Mouse (Mus musculus) spleen, adult 18-20 months (tissue): Measurements from ENCODE around the gene Gm20388.
A peak's percentile ranks its signal among the peaks of the same experiment; 100 is the strongest.
"Not testable (repeated sequence)": the region's sequence is repeated elsewhere in the genome, so short reads cannot be mapped to it uniquely, and the experiment has no call there.

ENCODE experiments used
- DNase-seq, 2 experiments: peaks; one replicate each; pipeline ENCODE4 v3.0.0; 2022; ENCODE audit warnings: mixed read lengths in 2 of 2

The Gm20388 gene

DNA sequence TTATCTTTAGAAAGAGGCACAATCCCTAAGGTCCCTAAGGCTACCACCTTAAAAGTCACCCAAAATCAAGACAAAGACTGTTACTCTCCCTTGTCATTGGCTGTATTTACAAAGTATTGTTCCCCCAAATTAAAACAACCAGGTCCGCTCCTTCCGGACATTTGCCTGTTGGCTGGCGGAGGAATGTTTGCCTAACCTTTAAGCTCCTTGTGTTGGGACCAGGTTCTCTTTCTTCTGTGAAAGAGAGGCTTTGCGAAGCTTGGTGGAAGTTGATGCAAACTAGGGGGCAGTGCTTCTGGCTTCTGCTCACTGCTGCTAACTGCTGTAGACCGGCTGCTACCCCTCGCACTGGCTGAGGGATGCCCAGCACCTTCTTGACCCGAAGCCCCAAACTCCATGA lies 3898.0 kb downstream of the Gm20388 start:
- DNase-seq = no peak

- not testable (repeated sequence) for DNase-seq
Observed at GRCm38 (mm10) chr8:123809342-123809741, 3898.7 kb downstream of the Gm20388 start.

DNA sequence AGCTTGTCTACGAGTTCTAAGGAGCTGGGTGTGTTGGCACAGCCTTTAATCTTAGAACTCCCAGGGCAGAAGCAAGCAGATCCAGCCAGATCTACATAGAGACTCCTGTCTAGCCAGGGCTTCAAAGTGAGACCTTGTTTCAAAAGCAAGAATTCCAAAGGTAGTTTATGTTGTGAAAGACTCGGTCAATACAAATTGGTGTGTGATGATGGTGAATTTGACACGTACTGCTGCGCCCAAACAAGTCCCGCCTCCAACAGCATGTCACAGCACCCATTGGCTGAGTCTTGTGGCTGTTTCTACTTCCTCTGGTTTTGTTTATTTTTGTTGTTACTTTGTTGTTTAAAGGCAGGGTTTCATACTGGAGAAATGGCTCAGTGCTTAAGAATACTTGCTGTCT lies 3901.6 kb downstream of the Gm20388 start:
- DNase-seq = no peak

DNA sequence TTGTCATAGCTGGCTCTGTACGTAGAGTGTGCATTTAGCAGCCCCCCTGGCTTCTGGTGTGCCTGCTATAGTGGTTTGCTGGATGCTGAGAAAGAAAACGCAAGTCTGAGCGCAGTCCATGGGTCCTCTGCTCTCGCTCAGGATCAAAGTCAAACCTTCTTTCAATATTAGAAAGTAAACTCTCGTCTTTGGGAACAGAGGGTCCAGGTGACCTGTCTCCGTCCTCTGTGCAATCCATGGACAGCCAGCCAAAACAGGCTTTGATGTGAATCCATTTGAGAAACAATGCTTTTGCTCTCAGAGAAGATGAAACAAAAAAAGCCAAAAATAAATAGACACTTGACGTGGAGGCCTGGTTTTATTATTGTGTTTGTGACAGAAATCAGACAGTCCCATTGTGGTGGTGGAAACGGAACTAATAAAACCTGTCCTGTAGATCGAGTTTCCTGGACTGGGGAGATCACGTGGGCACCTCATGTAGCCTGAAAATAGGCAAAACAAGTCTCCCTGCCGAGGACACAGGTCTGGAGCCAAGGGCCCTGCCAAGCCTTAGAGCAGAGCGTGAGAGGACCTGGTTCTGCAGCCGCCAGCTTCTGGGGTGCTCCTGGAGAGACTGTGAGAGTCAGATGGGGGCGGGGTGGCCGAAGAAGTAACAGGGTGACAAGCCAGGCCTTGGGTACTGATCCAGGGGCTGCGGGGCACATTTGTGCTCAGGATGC lies 3902.7 kb downstream of the Gm20388 start:
- DNase-seq = no peak

- DNase-seq = no peak
Observed at GRCm38 (mm10) chr8:123813892-123814266, 3903.2 kb downstream of the Gm20388 start.

DNA sequence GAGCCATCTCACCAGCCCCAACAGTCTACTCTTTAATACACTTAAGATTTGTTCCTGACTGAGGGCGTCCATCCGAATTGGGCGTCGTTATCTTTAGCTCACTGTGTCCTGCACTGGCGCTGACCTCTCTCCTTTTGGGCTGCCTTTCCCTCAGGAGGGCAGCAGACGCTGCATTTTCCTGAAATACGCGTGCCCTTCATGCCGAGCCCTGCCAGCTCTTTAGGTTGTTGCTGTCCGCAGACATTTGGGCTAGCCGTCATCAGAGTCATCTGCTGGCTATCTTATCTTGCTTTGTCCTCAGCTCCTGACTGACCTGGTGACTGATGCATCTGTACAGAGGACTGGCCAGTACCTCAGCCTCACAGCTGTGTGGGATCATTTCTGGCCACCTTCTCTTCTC lies 3904.7 kb downstream of the Gm20388 start:
- no peak for DNase-seq

- DNase-seq = no peak
Observed at GRCm38 (mm10) chr8:123816939-123817338, 3906.3 kb downstream of the Gm20388 start.

- no peak for DNase-seq
Observed at GRCm38 (mm10) chr8:123817747-123818146, 3907.1 kb downstream of the Gm20388 start.

DNA sequence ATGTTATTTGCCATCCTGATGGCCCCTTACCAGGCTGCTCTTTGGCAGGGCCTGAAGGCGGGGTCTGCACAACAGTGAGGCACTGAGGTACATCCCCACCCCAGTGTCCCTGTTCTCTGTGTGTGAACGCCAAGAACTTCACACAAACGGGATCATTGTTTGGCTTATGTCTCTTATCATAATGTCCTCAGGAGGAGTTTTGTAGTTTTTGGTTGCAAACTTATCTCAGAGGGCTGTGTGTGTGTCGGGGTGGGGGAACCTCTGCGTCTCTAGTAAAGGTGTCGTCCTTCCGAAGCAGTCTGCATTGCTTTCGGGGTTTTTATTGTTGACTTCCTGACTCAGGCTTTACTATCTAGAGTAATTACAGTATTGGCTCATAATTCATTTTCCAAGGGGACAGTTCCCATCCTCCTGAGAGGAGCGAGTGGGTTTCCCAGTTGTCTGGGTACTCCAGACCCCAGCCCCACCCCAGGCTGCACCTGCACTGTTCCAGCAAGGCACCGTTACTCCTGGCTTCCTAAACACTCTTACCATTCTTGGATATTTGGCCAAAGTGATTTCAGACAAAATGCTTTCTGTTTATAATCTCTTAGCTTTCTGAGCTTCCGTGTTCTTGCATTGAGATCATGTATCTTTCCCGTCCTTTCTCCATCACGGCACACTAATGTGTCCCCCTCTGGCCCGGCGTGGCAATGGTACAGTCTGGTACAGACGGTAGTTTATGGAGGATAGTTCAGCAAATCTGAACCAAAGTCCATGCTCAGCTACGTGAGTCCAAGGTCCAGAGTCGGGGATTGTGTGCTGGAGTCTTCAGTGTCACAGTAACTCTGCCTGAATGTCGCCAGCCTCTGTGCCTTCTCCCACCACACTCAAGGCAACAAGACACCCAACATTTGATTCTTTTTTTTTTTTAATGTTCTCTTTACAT lies 3909.3 kb downstream of the Gm20388 start:
- DNase-seq = no peak

DNA sequence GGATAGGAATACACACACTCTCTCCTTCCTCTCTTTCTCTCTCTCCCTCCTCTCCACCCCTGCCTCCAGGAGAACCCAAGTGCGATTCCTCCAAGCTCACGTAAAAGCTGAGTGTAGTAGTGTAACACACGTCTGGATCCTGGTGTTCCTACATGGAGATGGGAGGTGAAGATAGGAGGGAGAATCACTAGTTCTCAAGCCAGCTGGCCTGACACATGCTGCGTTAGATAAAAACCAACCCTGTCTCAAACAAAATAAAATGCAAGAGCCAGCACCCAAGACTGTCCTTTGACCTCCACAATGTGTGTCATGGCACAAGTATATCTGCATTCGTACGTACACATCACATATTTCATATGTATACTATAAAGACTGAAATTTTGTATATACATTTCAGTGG lies 3910.1 kb downstream of the Gm20388 start:
- DNase-seq = no peak

GRCm38 (mm10) chr8:123823111-123823510 lies 3912.5 kb downstream of the Gm20388 start:
- no peak for DNase-seq

- DNase-seq = no peak
Observed at GRCm38 (mm10) chr8:123823532-123824123, 3913.0 kb downstream of the Gm20388 start.

- no peak for DNase-seq
Observed at GRCm38 (mm10) chr8:123826001-123826400, 3915.4 kb downstream of the Gm20388 start.

DNA sequence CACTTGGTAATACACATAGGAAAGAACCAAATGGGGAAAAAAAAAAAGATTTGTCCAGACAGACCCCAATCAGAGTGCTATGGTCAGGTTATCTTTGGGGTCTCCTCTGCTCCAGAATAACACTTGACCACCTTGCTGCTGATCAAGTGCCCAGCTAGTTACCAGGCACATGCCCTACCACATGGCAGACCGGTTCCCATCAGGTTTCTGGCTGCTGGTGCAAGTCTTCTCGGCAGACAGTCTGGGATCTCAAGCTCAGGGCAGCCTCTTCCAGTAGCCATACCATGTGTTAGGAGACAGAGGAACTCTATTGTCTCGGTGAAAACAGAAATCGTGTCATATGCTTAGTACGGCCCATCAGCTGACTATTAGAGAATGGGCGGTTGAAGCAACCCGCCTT lies 3916.1 kb downstream of the Gm20388 start:
- no peak for DNase-seq

- no peak for DNase-seq
Observed at GRCm38 (mm10) chr8:123827523-123827922, 3916.9 kb downstream of the Gm20388 start.

DNA sequence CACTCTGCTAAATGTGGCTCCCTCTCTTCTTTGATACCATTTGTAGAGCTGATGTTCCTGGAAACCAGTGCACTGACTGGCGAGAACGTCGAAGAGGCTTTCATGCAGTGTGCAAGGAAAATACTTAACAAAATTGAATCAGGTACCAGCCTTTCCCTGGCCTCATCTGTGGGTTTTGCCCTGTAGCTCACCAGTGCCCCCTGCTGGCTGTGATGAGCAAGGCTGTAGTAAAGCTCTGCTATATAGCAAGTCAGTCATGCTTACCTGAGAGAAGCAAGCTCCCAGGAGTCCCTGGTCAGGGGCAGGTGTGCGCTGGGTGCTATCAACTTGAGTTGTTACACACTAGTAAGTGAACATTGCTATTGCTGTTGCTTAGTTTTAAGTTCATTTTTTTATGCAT lies 3922.1 kb downstream of the Gm20388 start:
- DNase-seq = peak in 1 of 2 experiments; percentile 44

GRCm38 (mm10) chr8:123835451-123835850 lies 3924.8 kb downstream of the Gm20388 start:
- DNase-seq = peak; percentile 21 to 57

- DNase-seq = no peak
Observed at GRCm38 (mm10) chr8:123836354-123836753, 3925.7 kb downstream of the Gm20388 start.

GRCm38 (mm10) chr8:123838496-123838895 lies 3927.9 kb downstream of the Gm20388 start:
- DNase-seq = no peak

GRCm38 (mm10) chr8:123840578-123841345 lies 3930.1 kb downstream of the Gm20388 start:
- DNase-seq = no peak

DNA sequence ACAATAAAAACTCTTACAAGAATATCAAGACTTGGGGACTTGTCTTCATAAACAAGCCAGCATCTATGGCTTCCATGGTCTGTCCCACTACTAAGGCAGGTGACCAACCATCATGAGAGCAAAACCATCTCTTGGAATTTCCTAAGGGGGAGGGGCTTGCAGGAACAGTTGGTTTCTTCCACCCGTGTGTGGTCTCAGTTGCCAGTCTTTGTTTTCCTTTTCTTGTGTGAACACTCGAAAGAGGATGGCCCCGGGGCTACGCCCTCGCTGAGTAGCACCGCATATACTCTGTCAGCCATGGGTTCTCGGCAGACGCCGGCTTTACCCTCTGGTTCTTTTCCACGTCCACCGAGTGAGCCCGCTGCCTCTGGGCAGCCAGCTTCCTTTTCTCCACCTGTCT lies 3931.4 kb downstream of the Gm20388 start:
- DNase-seq = no peak

GRCm38 (mm10) chr8:123844341-123844740 lies 3933.7 kb downstream of the Gm20388 start:
- no peak for DNase-seq

DNA sequence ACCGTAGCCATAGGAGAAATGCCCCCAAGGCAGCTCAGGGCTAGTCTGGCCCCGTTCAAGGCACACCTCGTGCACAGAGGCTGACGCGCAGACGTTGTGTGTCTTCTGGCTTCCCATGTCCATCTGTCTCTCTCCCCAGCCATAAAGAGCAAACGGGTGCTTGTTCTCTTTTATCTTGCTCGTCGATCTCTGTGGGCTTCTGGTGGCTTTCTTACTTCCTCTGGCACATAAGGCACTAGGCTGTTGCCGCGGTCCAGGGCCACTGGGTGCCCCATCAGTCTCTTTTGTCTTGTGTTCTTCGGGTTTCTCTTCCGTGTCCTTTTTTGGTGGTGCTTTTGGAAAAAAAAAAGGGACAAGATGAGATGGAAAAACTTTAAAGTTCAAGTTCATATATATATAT lies 3934.5 kb downstream of the Gm20388 start:
- DNase-seq = no peak
